Mouse (Mus musculus) cerebellum, postnatal 25 days (tissue): ENCODE data around the gene Itgb4.
A peak's percentile ranks its signal among the peaks of the same experiment; 100 is the strongest.
"Not testable (repeated sequence)": the region's sequence is repeated elsewhere in the genome, so short reads cannot be mapped to it uniquely, and the experiment has no call there.

ENCODE experiments used
- DNase-seq, 2 experiments: peaks; one replicate each; pipeline ENCODE4 v3.0.0; 2021; ENCODE audit warnings: mixed read lengths in 2 of 2

The Itgb4 gene

DNA sequence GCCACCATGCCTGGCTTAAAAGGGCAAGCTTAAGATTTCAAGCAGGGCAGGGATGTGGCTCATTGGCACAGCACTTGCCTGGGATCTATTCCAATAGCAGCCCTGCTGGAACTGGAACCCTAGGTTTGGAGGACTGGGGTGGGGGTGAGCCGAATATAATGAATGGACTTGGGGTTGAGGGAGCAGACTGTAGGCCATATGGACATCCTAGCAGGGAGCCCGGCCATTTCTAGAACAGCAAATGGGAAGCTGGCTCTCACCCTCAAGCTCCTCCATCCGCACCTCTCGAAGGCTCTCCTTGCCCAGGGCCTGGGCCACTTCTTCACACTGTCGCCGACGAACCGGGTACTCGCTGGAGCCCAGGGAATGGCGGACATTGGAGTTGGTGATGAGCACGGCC is 35.2 kb downstream of the Itgb4 start:
- DNase-seq: peak; percentile 94 to 95

DNA sequence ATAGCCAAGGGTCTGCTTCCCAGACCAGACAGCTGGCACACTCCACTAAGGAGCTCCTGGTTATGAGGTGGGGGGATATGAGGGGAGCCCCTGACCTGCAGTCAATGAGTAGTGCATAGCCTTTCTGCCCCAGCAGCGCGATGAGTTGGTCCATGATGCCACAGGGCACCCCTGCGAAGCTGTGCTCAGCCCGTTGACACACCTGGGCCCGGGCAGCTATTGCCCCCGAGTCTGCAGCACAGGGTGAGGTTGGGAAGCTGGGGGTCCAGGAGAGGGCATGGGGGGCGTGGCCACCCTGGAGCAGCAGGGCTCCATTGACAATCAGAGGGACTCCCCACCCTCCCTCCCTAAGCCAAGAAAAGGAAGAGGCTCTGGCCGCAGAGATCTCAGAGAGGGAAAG is 35.6 kb downstream of the Itgb4 start:
- DNase-seq: peak; percentile 57 to 65

DNA sequence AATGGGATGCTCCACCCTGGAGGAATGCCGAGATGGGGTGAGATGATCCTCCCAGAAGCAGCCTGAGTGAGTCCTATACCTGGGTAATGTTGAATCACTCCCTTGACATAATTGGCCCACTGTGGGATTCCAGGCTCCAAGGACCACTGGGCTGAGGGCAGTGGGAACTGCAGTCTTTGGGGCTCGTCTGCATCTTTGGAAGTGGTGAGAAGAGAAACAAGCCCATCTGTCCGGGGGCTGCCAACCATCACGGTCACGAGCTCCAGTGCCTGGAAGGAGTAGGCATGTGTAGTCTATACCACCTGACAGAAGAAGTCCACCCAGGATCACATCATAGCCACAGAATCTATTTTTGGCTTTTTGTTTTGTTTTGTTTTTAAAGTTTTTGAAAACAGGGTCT is 36.4 kb downstream of the Itgb4 start:
- DNase-seq: peak; percentile 37 to 38

DNA sequence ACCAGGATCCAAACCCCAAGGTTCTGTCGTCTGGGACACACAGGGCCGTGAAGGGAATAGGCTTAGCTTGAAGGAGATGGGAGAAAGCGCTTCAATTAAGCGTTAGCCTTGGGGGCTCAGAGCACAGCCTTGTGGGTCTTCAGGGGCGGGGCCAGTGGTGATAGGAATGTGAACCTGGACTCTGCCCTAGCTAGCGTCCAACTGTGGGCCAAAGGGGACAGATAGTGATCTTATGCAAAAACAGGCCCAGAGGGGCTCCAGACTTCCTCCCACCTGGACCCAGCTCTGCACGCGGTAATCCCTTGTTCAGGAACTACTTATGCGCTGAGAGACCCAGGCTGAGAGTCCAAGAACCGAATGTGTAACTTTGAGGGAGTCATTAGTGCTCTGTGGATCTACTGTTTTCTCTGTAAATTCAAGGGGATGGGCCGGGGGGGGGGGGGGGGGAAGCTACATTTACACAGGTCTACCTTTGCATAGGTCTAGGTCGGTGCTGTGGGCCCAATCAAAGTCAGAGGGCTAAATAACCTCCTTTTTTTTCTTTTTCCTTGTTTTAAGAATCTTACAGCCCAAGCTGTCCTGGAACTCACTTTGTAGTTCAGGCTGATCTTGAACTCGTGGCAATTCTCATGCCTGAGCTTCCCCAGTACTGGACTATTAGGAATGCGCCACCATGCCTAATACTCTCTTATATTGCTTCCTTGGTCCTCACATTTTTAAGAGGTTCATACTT is 37.2 kb downstream of the Itgb4 start:
- no peak for DNase-seq

DNA sequence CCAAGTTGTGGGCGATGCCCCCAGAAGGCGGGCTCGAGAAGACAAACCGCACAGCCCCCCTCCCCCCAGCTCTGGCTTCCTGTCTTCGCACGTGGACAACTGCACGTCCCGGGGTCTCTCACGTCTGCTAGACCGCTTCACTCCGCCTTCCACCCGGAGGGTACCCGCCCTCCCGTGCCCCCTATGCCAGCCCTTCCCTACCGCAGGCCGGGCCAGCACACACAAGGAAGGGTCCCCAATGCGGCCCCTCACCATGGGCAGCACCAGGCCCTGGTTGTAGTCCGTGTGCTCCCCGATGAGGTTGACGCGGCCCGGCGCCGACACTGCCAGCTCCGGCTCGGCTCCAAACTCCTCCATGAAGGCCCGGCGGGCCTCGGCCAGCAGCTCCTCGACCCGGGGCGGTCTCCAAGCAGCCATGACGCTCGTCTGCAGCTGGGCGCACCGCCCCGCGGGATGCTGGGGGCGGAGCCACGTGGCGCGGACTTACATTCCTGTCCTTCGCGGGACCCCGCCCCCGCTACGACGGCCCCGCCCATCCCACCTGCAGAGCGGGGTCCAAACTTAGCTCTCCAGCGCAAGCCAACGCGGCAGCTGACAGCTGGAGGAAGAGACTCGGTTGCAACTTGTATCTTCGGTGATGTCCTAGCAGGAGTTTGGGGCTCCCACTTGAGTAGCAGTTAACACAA is 37.9 kb downstream of the Itgb4 start, which contains the start of gene Galk1:
Galk1 (minus strand) TSS at position 458 of the 686 bp plus-strand sequence.
- peak; percentile 62 to 82 for DNase-seq

DNA sequence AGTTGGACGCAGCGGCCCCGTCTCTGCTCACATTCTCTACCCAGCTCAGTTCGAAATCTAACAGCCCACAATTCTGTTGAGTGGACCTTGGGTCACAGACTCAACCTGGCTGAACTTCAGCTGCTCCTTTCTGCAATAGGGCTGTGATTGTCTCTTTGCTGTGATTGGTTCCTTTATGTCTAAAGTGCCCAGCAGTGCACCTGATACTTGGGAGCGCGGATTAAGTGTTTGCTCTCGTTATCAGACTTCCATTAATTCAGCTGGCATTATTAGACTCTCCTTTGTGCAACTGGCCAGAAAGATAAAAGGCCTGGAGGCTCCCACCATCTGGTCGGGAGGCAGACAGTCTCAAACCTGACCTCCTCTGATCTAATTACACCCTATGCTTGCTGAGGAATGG is 40.3 kb downstream of the Itgb4 start:
- DNase-seq: no peak

DNA sequence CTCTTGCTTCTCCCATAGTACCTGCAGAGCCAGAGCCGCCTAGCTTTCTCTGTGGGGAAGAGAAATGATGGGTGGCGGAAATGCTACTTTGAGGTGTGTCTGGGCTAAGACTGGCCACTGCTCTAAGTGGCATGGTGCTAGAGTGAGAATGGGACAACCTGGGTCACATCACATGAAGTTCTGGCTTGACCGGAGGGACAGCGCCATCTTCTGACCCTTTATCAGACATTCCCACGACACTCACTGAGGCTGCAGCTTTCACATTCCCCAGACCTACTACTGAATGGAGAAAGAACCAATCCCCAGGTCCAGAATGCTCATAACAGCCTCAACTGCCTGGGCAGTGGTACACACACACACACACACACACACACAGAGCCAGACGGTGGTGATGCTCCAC is 43.6 kb downstream of the Itgb4 start:
- DNase-seq: peak; percentile 65 to 78

DNA sequence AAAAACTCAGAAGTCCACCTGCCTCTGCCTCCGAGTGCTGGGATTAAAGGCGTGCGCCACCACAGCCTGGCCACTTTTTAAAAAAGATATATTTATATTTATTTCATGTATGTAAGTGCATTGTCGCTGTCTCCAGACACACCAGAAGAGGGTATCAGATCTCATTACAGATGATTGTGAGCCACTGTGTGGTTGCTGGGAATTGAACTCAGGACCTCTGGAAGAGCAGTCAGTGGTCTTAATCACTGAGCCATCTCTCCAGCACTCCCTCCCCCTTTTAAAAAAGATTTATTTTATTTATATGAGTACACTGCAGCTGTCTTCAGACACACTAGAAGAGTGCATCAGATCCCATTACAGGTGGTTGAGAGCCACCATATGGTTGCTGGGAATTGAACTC is 44.4 kb downstream of the Itgb4 start:
- not testable (repeated sequence) for DNase-seq

DNA sequence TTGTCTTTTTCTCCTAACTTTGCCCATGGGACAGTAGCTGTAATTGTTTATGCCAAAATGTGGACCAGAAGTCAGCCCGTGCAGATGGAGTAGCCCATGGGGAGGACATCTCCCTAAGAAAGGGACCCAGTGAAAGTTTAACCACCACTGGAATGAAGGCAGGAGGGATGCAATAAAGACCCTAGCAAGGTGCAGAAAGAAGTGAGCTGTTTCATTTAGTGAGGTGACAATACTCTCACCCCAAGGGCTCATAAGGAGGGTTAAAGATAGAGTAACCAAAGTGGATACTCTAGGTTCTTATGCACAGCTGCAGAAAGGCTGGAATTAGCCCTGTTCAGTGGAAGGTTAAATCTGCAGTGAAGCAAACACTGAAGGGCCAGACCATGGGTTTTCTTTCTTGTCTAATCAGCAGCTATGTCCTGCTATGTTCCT is 44.9 kb downstream of the Itgb4 start:
- DNase-seq: no peak

DNA sequence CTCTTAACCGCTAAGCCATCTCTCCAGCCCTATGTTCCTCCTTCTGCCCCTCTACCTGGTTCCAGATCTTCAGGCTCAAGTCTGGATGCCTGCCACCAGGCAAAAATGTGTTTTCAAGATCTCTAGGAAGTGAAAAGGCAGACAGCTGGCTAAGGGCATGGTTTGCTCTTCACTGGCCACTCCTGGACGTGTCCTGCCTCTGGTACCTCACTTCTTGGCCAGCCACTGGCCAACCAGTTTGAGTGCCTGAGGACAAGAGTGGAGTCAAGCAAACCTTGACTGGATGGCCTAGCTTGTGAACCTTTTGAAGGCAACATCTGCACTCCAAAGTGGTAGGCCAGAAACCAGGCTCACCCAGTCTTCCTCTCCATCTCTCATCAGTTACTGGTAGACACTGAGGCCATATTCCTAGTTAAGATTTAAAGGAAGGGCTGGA is 45.5 kb downstream of the Itgb4 start:
- peak in 1 of 2 experiments; percentile 52 for DNase-seq

DNA sequence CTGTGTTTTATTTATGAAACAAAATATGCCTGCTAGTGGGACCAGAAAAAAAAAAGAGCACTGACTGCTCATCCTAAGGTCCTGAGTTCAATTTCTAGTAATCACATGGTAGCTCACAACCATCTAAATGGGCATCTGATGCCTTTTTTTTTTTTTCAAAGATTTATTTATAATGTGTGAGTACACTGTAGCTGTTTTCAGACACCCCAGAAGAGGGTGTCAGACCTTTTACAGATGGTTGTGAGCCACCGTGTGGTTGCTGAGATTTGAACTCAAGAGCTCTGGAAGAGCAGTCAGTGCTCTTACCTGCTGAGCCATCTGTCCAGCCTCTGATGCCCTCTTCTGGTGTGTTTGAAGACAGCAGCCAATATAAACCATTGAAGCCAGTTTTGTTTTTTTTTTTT is 46.0 kb downstream of the Itgb4 start:
- DNase-seq: peak in 1 of 2 experiments; percentile 48

DNA sequence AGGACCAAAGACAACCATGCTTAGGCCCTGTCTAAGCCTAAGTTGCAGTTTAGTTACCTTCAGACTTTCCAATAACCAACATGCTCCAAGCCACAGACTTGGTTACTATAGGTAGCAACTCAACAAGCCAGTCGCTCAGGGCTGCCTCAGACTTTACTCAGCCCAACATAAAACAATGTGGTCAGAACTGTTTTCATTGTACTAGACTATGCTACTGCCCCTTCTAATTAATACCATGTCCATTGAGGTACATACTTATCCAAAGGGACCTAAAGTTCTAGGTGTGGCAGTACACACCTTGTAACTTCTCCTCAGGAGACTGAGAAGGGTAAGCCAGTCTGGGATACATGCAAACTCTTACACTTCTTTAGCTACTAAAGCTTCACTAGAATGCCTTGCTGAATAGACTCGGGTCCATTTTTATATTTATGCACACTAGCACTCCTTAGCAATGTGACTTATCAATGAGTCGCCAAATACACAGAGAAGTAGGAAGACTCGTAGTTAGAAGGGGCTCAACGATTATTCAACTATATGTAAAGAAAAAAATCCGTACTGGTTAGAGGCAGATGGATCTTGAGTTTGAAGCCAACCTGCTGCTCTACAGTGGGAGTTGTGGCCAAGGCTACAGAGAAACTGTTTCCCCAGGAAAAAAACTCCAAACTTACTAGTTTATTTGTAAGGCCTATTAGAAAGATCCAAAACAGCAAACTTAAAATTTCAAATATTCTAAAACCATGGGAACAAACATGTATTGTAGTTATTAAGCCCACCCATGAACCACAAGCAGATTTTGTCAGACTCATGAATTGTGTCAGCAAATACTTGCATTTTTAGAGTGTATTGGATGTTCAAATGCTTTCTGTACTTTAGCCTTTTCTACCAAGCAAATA is 47.1 kb downstream of the Itgb4 start:
- no peak for DNase-seq

DNA sequence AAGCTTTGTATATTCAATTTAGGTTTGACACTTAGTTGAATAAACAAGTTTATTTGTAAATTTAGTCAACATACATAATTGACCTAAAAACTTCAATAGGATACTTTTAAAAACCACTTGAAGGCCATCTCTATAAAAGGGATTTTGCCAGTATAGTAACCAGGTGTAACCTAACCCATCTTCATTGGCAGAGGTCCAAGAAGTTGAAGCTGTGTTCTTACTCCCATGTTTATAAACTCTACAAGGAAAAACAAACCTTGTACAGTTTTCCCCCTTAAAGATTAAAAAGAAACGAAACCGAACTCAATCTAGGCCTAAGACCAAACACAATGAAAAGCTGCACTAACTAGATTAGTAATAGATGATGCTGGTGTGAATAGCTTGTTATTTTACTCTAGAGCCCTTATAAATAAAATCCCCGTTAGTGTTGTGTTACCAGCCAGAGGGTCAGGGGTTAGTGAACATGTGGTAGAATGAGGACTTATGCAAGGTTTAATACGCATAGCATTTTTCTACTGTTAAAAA is 47.8 kb downstream of the Itgb4 start:
- DNase-seq: no peak

DNA sequence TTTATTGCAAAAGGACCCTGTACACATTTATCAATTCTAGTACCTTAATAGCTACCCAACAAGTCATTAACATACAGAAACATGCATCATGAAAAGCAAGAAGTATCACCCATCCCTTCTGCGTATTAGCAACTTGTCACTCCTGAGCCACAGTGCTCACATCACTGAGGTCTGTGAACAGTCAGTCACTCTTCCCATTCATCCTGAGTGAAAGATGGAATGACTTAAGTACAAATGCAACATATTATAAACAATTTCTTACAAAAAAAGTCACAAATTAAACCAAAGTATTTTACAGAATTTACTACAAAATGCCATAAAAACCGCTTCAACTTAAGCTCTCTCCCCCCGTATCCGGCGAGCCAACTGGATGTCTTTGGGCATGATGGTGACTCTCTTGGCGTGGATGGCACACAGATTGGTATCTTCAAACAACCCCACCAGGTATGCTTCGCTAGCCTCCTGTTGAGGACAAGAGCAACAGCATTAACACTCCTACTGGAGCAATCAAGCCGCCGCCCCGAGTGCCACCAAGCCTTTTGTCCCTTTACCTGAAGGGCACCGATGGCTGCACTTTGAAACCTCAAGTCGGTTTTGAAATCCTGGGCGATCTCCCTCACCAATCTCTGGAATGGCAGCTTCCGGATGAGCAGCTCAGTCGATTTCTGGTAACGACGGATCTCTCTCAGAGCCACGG is 48.7 kb downstream of the Itgb4 start:
- DNase-seq: peak in 1 of 2 experiments; percentile 57

DNA sequence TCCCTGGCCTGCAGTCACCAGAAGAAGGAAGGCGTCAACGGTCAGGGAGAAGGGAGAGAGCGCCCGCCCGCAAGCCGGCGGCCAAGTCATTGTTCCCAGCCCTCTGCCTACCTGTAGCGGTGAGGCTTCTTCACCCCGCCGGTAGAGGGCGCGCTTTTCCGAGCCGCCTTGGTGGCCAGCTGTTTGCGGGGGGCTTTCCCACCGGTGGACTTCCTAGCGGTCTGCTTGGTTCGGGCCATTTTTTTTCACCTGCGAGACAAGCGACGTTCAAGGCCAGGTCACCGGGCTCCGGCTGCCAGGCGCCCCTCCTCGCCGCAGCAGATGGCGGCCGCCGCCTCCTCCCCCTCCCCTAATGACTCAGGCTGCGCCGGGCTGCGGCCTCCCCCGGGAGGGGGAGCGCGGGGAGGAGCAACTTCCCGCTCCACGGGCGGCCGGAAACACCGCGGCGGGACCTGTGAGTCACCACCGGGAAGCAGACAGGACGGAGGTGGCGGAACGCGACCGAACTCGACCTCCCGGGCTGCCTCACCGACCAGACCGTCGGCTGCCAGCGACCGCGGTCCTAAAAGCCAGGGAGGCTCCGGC is 49.4 kb downstream of the Itgb4 start:
- peak; percentile 90 to 93 for DNase-seq

DNA sequence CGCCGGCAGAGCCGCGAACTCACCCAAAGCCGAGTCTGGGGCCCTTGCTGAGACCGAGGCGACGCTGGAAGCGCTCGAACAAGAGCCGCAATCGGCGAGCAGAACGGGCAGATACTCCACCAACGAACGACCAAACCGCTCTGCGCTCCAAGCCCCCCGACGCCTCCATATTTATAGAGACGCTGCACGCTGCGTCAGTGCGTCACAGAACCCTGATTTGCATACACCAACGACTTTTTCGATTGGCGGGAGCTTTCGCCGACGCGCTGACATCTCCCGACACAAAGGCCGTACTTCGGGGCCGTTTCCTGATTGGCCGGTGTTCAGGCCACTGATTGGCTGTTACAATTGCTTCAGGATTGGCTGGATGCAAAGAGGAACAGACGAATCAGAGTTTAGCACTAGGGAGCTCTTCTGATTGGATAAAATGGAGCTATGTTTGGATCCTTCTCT is 49.9 kb downstream of the Itgb4 start:
- peak; percentile 95 to 97 for DNase-seq

DNA sequence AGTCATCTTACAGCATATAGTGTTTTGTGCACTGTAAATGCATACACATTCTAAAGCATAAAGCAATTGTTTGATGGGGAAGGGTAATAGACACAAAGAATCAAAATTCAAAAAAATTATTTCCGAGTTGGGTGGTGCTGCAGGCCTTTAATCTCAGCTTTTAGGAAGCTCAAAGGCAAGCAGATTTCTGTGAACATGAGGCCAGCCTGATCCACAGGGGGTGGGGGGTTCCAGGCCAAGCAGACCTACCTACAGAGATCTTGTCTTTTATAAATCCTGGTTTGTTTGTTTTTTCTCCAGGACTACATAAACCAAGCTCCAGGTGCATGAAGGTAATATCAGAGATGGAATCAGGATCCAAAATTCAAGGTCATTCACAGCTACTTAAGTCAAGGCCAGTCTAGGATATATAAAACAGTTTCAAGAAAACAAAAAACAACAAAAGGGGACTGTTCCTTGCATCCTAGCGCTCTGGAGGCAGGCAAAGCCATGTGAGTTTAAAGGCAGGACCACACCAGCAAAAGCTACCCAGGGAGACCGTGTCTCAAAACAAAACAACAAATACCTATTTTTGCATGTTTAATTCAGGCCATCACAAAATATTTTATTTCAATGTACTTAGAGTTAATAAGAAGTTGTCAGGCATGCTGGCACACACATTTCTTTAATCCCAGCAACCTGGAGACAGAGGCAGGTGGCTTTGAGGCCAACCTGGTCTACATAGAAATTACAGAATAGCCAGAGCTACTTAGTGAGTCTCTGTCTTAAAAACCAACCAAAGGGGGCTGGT is 50.7 kb downstream of the Itgb4 start:
- peak in 1 of 2 experiments; percentile 63 for DNase-seq

DNA sequence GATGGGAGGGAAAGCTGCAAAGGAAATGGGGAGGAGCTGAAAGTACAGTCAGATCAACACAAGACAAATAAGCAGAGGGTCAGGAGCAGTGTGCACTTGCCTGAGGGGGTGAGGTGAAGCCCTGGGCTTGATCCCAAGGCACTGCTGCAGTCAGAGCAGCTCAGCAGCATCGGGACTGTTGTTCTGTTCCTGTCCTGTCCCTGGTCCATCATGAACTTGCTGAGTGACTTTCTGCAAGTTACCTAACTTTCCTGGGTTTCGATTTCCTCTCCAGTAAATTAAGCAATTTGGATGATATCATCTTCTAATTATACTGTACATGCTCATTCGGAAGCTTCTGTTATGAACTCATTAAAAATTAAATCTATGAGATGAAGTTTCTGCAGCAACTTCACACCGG is 53.2 kb downstream of the Itgb4 start, which contains the start of gene H3f3b:
H3f3b (minus strand) TSS at position 207 of the 400 bp plus-strand sequence.
- DNase-seq: no peak

DNA sequence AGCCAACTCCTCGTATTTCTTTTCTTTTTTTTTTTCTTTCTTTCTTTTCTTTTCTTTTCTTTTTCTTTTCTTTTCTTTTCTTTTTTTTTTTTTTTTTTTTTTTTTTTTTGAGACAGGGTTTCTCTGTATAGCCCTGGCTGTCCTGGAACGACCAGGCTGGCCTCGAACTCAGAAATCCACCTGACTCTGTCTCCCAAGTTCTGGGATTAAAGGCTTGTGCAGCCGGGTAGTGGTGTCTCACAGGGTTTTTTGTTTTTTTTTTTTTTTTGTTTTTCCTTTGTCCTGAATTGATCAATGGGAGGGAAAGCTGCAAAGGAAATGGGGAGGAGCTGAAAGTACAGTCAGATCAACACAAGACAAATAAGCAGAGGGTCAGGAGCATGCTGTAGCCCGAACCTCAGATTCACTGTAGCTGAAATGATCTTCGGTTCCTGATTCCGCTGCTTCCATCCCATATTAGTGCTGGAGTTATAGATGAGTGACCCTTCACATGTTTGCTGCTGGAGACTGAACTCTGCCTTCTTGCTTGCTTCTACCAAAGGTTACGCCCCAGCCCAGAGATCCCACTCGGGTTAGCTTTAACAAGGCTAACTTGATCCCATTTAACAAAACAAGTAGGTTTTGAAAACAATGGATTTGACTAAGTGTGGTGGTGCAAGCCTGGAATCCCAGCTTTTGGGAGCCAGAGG is 53.8 kb downstream of the Itgb4 start:
- no peak for DNase-seq
